Mouse (Mus musculus) forebrain, embryonic 15.5 days (tissue): ENCODE results near the gene Top3b. TPM values are rescaled to one million over a fixed set of nuclear protein-coding genes. Genes with fewer than 3 reads are reported as not detected.
"Not testable (repeated sequence)": the region's sequence is repeated elsewhere in the genome, so short reads cannot be mapped to it uniquely, and the experiment has no call there.

ENCODE experiments used
- ATAC-seq: fragments of 200-750 bp; cut with Nextera tagmentation; replicated peaks from 2 replicates; pipeline ENCODE4 v1.8.0; 2017; ENCODE audit warnings: mild to moderate bottlenecking, moderate TSS enrichment, moderate library complexity
- H3K27ac ChIP-seq: fragments of 300-500 bp; sonication (generic); replicated peaks from 2 replicates; pipeline ENCODE4 v1.5.1; 2015; ENCODE audit warnings: mild to moderate bottlenecking, inconsistent platforms
- H3K27me3 ChIP-seq: fragments of 300-500 bp; sonication (generic); 2 replicates; pipeline ENCODE4 v1.6.1; 2015; ENCODE audit warnings: inconsistent platforms
- H3K36me3 ChIP-seq: fragments of 300-500 bp; sonication (generic); 2 replicates; pipeline ENCODE4 v1.6.1; 2015; ENCODE audit warnings: mild to moderate bottlenecking, inconsistent platforms
- H3K4me1 ChIP-seq: fragments of 300-500 bp; sonication (generic); 2 replicates; pipeline ENCODE4 v1.6.1; 2015; ENCODE audit warnings: inconsistent platforms
- H3K4me2 ChIP-seq: fragments of 300-500 bp; sonication (generic); replicated peaks from 2 replicates; pipeline ENCODE4 v1.6.1; 2015; ENCODE audit warnings: mild to moderate bottlenecking, inconsistent platforms
- H3K4me3 ChIP-seq: fragments of 300-500 bp; sonication (generic); 2 replicates; pipeline ENCODE4 v1.5.1; 2015; ENCODE audit warnings: mild to moderate bottlenecking, inconsistent platforms
- H3K9ac ChIP-seq: fragments of 300-500 bp; sonication (generic); replicated peaks from 2 replicates; pipeline ENCODE4 v1.6.1; 2015; ENCODE audit warnings: mild to moderate bottlenecking, inconsistent platforms
- H3K9me3 ChIP-seq: fragments of 300-500 bp; sonication (generic); 2 replicates; pipeline ENCODE4 v1.6.1; 2016; ENCODE audit warnings: inconsistent platforms
- WGBS: fragments of 180-500 bp; shearing (Covaris S2); methylation state at CpG from one replicate; pipeline ENCODE4 v1.1.7; 2015; ENCODE audit warnings: mixed read lengths; 5-methylcytosine and 5-hydroxymethylcytosine counted together
- polyA plus RNA-seq: library from polyadenylated mRNA; unstranded; fragments of >200 nt; fragmentation: Nextera tagmentation; extraction: Ambion mirVana; gene quantifications from 2 replicates; pipeline ENCODE4 v1.2.1, GENCODE M21; 2015

The Top3b gene
- polyA plus RNA-seq: 68.8 and 75.8 TPM in 2 replicates

- WGBS: under 1% methylated on average over 49 of the region's 49 CpGs
- H3K4me2 ChIP-seq: peak within 1 kb of the TSS; percentile 71
- peaks cover 15% of the 10 kb centered on the region for H3K4me1 ChIP-seq
Measured at GRCm38 (mm10) chr16:16870617-16871331, at the start of gene Top3b, which contains the start of gene Vpreb1. TSS of gene Top3b (plus strand) at chr16:16870736. TSS of gene Vpreb1 (minus strand) at chr16:16870843.

GRCm38 (mm10) chr16:16825476-16825875, 45.1 kb upstream of the Top3b start:
- no peak for ATAC-seq
- WGBS: 29% methylated on average over 5 of the region's 5 CpGs

More at GRCm38 (mm10) chr16:16870617-16871331, at the start of gene Top3b, which contains the start of gene Vpreb1:
- Histone ChIP-seq H3K9me3 (no peaks in the 10 kb centered on the region), H3K9ac (peak within 1 kb of the TSS; percentile 85), H3K27me3 (no peaks in the 10 kb centered on the region), H3K4me3 (peak within 1 kb of the TSS; percentile 82), H3K27ac (peak within 1 kb of the TSS; percentile 92), H3K36me3 (peaks cover 5% of the 10 kb centered on the region)
- ATAC-seq: peak; percentile 97

GRCm38 (mm10) chr16:16826223-16826622, 44.3 kb upstream of the Top3b start:
- no peak overlapping the region for H3K4me3 ChIP-seq
- H3K27me3 ChIP-seq: no peaks in the 10 kb centered on the region
- WGBS: 76% methylated on average over 2 of the region's 2 CpGs
- ATAC-seq: no peak
- H3K9ac ChIP-seq: no peak overlapping the region
- no peaks in the 10 kb centered on the region for H3K9me3 ChIP-seq
- 0 out of 2 replicates have a peak, but pooled peaks cover 3% of the 10 kb centered on the region for H3K4me1 ChIP-seq
- H3K4me2 ChIP-seq: no peak overlapping the region
- no peak overlapping the region for H3K27ac ChIP-seq
- no peaks in the 10 kb centered on the region for H3K36me3 ChIP-seq

More at GRCm38 (mm10) chr16:16825476-16825875, 45.1 kb upstream of the Top3b start:
- Histone ChIP-seq H3K9me3 (no peaks in the 10 kb centered on the region), H3K9ac (no peak overlapping the region), H3K4me1 (0 out of 2 replicates have a peak, but pooled peaks cover 3% of the 10 kb centered on the region), H3K4me3 (no peak overlapping the region), H3K27ac (no peak overlapping the region), H3K36me3 (no peaks in the 10 kb centered on the region), H3K27me3 (no peaks in the 10 kb centered on the region), H3K4me2 (no peak overlapping the region)

- peak within 1 kb of the TSS; percentile 70 for H3K4me2 ChIP-seq
- WGBS: 3% methylated on average over 33 of the region's 33 CpGs
- no peaks in the 10 kb centered on the region for H3K27me3 ChIP-seq
- H3K27ac ChIP-seq: no peak within 1 kb of the TSS
- 0 out of 2 replicates have a peak, but pooled peaks cover 3% of the 10 kb centered on the region for H3K4me1 ChIP-seq
- peak; percentile 98 for ATAC-seq
- H3K36me3 ChIP-seq: no peaks in the 10 kb centered on the region
- H3K4me3 ChIP-seq: peak within 1 kb of the TSS; percentile 52
- H3K9me3 ChIP-seq: no peaks in the 10 kb centered on the region
- peak within 1 kb of the TSS; percentile 50 for H3K9ac ChIP-seq
Measured at GRCm38 (mm10) chr16:16828757-16829615, 41.5 kb upstream of the Top3b start, which contains the start of gene Spag6l. TSS of gene Spag6l (minus strand) at chr16:16829456.

- Histone ChIP-seq H3K9me3 (no peaks in the 10 kb centered on the region), H3K4me2 (no peak overlapping the region), H3K27me3 (no peaks in the 10 kb centered on the region), H3K9ac (no peak overlapping the region), H3K4me3 (no peak overlapping the region; the same call in 1 of the 2 replicates), H3K4me1 (0 out of 2 replicates have a peak, but pooled peaks cover 3% of the 10 kb centered on the region), H3K36me3 (no peaks in the 10 kb centered on the region), H3K27ac (no peak overlapping the region)
- peak; percentile 33; the same call in 1 of the 2 replicates for ATAC-seq
- 91% methylated on average over 3 of the region's 3 CpGs for WGBS
Measured at GRCm38 (mm10) chr16:16829671-16830070, 40.9 kb upstream of the Top3b start.

- Histone ChIP-seq H3K4me1 (no peaks in the 10 kb centered on the region), H3K4me3 (no peak overlapping the region), H3K36me3 (no peaks in the 10 kb centered on the region), H3K4me2 (no peak overlapping the region), H3K27ac (no peak overlapping the region), H3K9me3 (no peaks in the 10 kb centered on the region), H3K27me3 (no peaks in the 10 kb centered on the region), H3K9ac (no peak overlapping the region)
- no peak for ATAC-seq
Measured at GRCm38 (mm10) chr16:16849196-16849595, 21.3 kb upstream of the Top3b start.

- H3K9ac ChIP-seq: no peak overlapping the region
- H3K4me2 ChIP-seq: no peak overlapping the region
- H3K27ac ChIP-seq: no peak overlapping the region
- WGBS: 88% methylated on average over 3 of the region's 3 CpGs
- no peak for ATAC-seq
- no peaks in the 10 kb centered on the region for H3K36me3 ChIP-seq
- no peaks in the 10 kb centered on the region for H3K9me3 ChIP-seq
- no peak overlapping the region for H3K4me3 ChIP-seq
- no peaks in the 10 kb centered on the region for H3K27me3 ChIP-seq
- no peaks in the 10 kb centered on the region for H3K4me1 ChIP-seq
Measured at GRCm38 (mm10) chr16:16852411-16852810, 18.1 kb upstream of the Top3b start.

- no peak for ATAC-seq
- 42% methylated on average over 6 of the region's 6 CpGs for WGBS
- H3K4me2 ChIP-seq: no peak overlapping the region
Measured at GRCm38 (mm10) chr16:16854836-16855235, 15.7 kb upstream of the Top3b start.

GRCm38 (mm10) chr16:16855541-16855940, 15.0 kb upstream of the Top3b start:
- Histone ChIP-seq H3K36me3 (no peaks in the 10 kb centered on the region), H3K27ac (no peak overlapping the region), H3K4me2 (no peak overlapping the region), H3K27me3 (no peaks in the 10 kb centered on the region), H3K4me1 (no peaks in the 10 kb centered on the region), H3K9ac (no peak overlapping the region), H3K9me3 (no peaks in the 10 kb centered on the region), H3K4me3 (no peak overlapping the region)
- ATAC-seq: no peak
- WGBS: 100% methylated on average over 1 of the region's 1 CpGs

More at GRCm38 (mm10) chr16:16854836-16855235, 15.7 kb upstream of the Top3b start:
- H3K36me3 ChIP-seq: no peaks in the 10 kb centered on the region
- no peaks in the 10 kb centered on the region for H3K27me3 ChIP-seq
- no peaks in the 10 kb centered on the region for H3K9me3 ChIP-seq
- no peaks in the 10 kb centered on the region for H3K4me1 ChIP-seq
- no peak overlapping the region for H3K9ac ChIP-seq
- no peak overlapping the region for H3K4me3 ChIP-seq
- no peak overlapping the region for H3K27ac ChIP-seq

GRCm38 (mm10) chr16:16856054-16856453, 14.5 kb upstream of the Top3b start:
- 83% methylated on average over 9 of the region's 9 CpGs for WGBS
- ATAC-seq, H3K27me3 ChIP-seq: not testable (repeated sequence)

GRCm38 (mm10) chr16:16856731-16857476, 13.6 kb upstream of the Top3b start:
- WGBS: 77% methylated on average over 13 of the region's 13 CpGs
- no peak for ATAC-seq
- H3K27me3 ChIP-seq: no peaks in the 10 kb centered on the region
- no peak overlapping the region for H3K4me3 ChIP-seq
- no peak overlapping the region for H3K9ac ChIP-seq
- H3K4me2 ChIP-seq: no peak overlapping the region
- no peaks in the 10 kb centered on the region for H3K36me3 ChIP-seq
- no peaks in the 10 kb centered on the region for H3K9me3 ChIP-seq
- H3K27ac ChIP-seq: no peak overlapping the region
- no peaks in the 10 kb centered on the region for H3K4me1 ChIP-seq

More at GRCm38 (mm10) chr16:16856054-16856453, 14.5 kb upstream of the Top3b start:
- not testable (repeated sequence) for H3K4me1 ChIP-seq, H3K4me2 ChIP-seq, H3K4me3 ChIP-seq, H3K9ac ChIP-seq, H3K27ac ChIP-seq, H3K36me3 ChIP-seq, H3K9me3 ChIP-seq
